Mouse (Mus musculus) thymus, postnatal 0 days (tissue): ENCODE measurements around the gene Dlst. TPM values are rescaled to one million over a fixed set of nuclear protein-coding genes. Genes with fewer than 3 reads are reported as not detected.
"Not testable (repeated sequence)": the region's sequence is repeated elsewhere in the genome, so short reads cannot be mapped to it uniquely, and the experiment has no call there.

Experiments used
- DNase-seq: peaks from one replicate; pipeline ENCODE4 v3.0.0-alpha.2; 2015; ENCODE audit warnings: low spot score
- polyA plus RNA-seq: library from polyadenylated mRNA; unstranded; fragments of >200 nt; fragmentation: Nextera tagmentation; extraction: Ambion mirVana; gene quantifications from 2 replicates; pipeline ENCODE4 v1.2.1, GENCODE M21; 2015

Dlst gene
- polyA plus RNA-seq, 1 experiment from 2014 or later, result 89.1 TPM

- no peak for DNase-seq
Measured at GRCm38 (mm10) chr12:85113917-85114316, 3.3 kb downstream of the Dlst start.

GRCm38 (mm10) chr12:85115678-85116077 is 5.0 kb downstream of the Dlst start:
- DNase-seq, result no peak

GRCm38 (mm10) chr12:85121806-85122459 is 11.3 kb downstream of the Dlst start:
- DNase-seq, result peak; percentile 55

- peak; percentile 81 for DNase-seq
Measured at GRCm38 (mm10) chr12:85123108-85123530, 12.5 kb downstream of the Dlst start.

GRCm38 (mm10) chr12:85123645-85124044 is 13.0 kb downstream of the Dlst start:
- peak; percentile 34 for DNase-seq

- DNase-seq, result no peak
Measured at GRCm38 (mm10) chr12:85124751-85125150, 14.1 kb downstream of the Dlst start.

GRCm38 (mm10) chr12:85126986-85127603 is 16.5 kb downstream of the Dlst start:
- DNase-seq, result no peak

- DNase-seq, result no peak
Measured at GRCm38 (mm10) chr12:85129426-85129978, 18.9 kb downstream of the Dlst start.

GRCm38 (mm10) chr12:85131361-85131760 is 20.7 kb downstream of the Dlst start:
- no peak for DNase-seq

GRCm38 (mm10) chr12:85134043-85134794 is 23.6 kb downstream of the Dlst start:
- no peak for DNase-seq

- DNase-seq, result no peak
Measured at GRCm38 (mm10) chr12:85135513-85136470, 25.2 kb downstream of the Dlst start.

- DNase-seq, result no peak
Measured at GRCm38 (mm10) chr12:85136627-85137026, 26.0 kb downstream of the Dlst start.

- DNase-seq, result no peak
Measured at GRCm38 (mm10) chr12:85140036-85140701, 29.5 kb downstream of the Dlst start.

- no peak for DNase-seq
Measured at GRCm38 (mm10) chr12:85141096-85141495, 30.5 kb downstream of the Dlst start.

- DNase-seq, result peak; percentile 79
Measured at GRCm38 (mm10) chr12:85142803-85143202, 32.2 kb downstream of the Dlst start.

GRCm38 (mm10) chr12:85144276-85144675 is 33.6 kb downstream of the Dlst start:
- DNase-seq, result not testable (repeated sequence)

GRCm38 (mm10) chr12:85144821-85145220 is 34.2 kb downstream of the Dlst start:
- no peak for DNase-seq

GRCm38 (mm10) chr12:85145630-85146029 is 35.0 kb downstream of the Dlst start:
- DNase-seq, result no peak

- no peak for DNase-seq
Measured at GRCm38 (mm10) chr12:85146355-85146754, 35.7 kb downstream of the Dlst start.

GRCm38 (mm10) chr12:85146881-85147280 is 36.2 kb downstream of the Dlst start:
- DNase-seq, result no peak
